ENCODE assay signal across 1 mouse cellular context in the genomic region with DNA sequence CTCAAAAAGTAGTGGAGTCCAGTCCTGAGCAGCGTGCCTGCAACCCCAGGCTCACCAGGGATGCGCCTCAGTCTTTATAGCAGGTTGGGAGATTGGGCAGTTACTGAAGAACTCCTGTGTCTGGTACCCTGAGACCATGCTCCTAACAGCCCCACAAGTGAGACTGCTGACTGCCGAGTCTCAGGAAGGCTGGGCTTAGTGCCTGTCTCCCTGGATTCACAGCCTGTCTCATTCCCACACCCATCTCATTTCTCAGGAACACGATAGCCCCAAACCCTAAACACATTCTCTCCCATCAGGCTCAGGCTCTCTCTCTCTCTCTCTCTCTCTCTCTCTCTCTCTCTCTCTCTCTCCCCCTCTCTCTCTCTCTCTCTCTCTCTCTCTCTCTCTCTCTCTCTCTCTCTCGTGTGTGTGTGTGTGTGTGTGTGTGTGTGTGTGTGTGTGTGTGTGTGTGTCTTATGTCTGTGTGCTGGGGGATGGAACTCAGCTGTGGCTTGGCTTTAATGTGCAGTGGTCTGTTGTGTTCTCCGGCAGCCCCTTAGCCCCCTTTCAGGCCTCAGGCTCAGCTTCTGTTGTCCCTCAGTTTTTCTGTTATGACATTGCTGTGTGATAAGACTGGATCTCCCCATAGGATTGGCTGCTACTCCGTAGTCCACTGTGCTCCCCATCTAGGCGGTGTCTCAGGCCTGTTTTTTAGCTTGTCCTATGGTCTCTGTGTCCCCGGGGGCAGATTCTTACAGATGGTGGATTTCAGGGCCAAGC.
TF ChIP-seq lines count a peak whose summit lies in the region.

No protein-coding gene starts in this region.

TF ChIP-seq in ES-E14, 5 proteins besides CTCF, POLR2A, EP300 and RAD21 (continued from another document):
- no peak for TF ChIP-seq HCFC1 (IDR thresholded peaks at IDR 0.05; ENCODE audit: borderline replicate concordance, insufficient read depth, low read length)
- TF ChIP-seq MAFK (IDR thresholded peaks at IDR 0.05; ENCODE audit: insufficient read depth, low read depth, low read length): no peak
- TF ChIP-seq ZNF384 (IDR thresholded peaks at IDR 0.05; ENCODE audit: low read depth, low read length): no peak
- TF ChIP-seq CHD2 (IDR thresholded peaks at IDR 0.05; ENCODE audit: low read depth, low read length): no peak
